Mouse (Mus musculus) C3H10T1/2 (cell line): ENCODE measurements around the gene Prdx6b. TPM values are rescaled to one million over a fixed set of nuclear protein-coding genes. Genes with fewer than 3 reads are reported as not detected.

Source experiments
- polyA plus RNA-seq, 2 experiments: library from polyadenylated mRNA; unstranded; fragments of >200 nt; fragmentation: generic; extraction: Trizol; gene quantifications; one replicate each; pipeline ENCODE4 v1.2.1; 2012; ENCODE audit warnings: missing spikeins in 2 of 2

The Prdx6b gene
- not detected for polyA plus RNA-seq

GRCm38 (mm10) chr2:80292172-80292571 is at the start of gene Prdx6b:
Prdx6b (plus strand) TSS chr2:80292472.

DNA sequence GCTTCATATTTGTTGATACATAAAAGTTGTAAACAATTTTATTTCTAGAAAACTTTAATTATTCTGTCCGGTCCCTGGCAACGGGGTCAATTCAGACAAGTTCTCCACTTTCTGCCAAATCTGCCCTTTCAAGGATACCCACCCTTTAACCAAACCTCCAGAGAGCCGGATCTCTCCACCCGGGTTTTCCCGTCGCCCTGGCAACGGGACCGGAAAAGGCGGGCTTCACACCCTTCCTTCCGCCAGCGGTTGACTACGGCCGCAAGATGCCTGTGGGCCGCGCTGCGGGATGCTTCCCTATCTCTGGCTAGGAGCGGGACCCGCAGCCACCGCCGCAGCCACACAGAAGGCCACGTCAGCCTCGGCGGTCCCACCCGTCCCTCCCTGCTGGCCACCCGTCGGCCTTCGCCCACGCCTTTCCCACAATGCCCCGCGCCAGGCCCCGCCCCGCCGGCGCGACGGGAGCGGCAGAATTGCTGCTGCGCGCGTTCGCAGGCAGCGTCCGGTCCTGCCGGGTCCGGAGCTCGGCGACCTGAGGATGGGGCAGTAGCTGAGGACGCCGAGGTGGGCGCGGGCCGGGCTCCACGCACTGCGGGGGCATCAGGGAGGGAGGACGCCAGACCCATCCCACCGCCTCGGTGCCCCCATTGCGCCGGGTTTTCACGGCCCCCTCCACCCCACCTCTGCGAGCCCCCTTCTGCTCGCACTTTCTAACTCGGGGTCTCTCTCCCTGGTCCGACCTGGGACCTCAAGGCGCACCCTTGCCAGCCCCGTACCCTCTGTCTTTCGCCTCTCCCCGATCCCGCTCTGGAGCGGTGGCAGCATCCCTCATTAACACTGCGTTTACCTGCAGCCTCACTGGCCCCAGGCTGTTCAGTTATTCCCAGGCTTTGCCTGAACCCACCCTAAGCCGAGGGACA is 23.2 kb downstream of the Prdx6b start, which contains the start of gene Dnajc10:
Gene Dnajc10, plus strand, starts transcription at position 225 of the 920 bp plus-strand sequence.

Other genes with a start within 250 kb of the Prdx6b start
- gene Pde1a, start 163.0 kb upstream of the Prdx6b start, polyA plus RNA-seq = 1 to 10 TPM in 1 of 2 experiments, under 1 TPM in 1; 0.05 to 4.3 TPM
- 10 to 100 TPM in 1 of 2 experiments, 1 to 10 TPM in 1; 3.0 to 34.9 TPM for gene Dnajc10, start 23.0 kb downstream of the Prdx6b start, polyA plus RNA-seq
- under 1 TPM in 1 of 2 experiments, not detected in 1; 0.01 TPM for gene Frzb, start 155.2 kb downstream of the Prdx6b start, polyA plus RNA-seq